Mouse (Mus musculus) common myeloid progenitor, adult 5-6 weeks (primary cell): ENCODE results near the gene Gprin3. TPM values are rescaled to one million over a fixed set of nuclear protein-coding genes. Genes with fewer than 3 reads are reported as not detected.
"Not testable (repeated sequence)": the region's sequence is repeated elsewhere in the genome, so short reads cannot be mapped to it uniquely, and the experiment has no call there.

Experiments used
- ATAC-seq: replicated peaks from 2 replicates; pipeline ENCODE4 v1.8.0; 2016; ENCODE audit warnings: low read depth, mild to moderate bottlenecking, moderate TSS enrichment, inconsistent platforms; ENCODE audit not compliant: poor library complexity, severe bottlenecking
- total RNA-seq: library from RNA; stranded (forward); fragments of 200-1000, 187-1606 nt; gene quantifications from 2 replicates; pipeline ENCODE4 v1.2.3, GENCODE M21; 2017

Gprin3 gene
- total RNA-seq, 1 experiment from 2014 or later = 0.32 TPM

DNA sequence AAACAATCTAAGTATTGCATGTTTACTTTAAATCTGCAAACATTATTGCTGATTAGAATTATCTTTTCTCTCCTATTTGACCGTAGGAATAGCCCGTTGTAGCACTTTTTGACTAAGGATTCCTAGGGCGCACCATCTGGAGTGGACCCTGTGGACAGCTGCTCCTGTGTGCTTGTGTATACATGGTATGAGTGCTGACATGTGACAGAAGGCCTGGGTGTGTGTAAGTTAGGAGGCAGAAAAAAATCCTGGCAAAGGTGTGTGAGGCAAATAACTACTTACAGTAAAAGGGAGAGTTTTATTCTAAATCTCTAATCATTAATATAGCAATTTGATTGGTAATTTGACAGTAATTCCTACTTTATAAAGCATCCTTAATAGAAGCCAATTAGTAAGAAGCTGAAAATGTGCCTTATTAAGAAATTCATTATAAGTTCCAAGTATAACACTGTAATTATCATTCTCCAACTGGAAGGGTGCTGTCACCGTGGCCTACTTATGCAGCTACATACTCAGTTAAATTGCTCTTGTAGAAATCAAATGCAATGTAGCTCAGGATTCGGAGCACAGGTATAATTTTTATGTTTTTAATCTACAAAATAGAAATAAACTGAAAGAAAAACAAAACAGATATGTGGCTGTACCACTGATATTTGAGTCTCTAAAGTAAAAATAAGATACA lies 74.8 kb downstream of the Gprin3 start:
- ATAC-seq = no peak

GRCm38 (mm10) chr6:59348673-59349072 lies 77.4 kb downstream of the Gprin3 start:
- ATAC-seq = no peak

GRCm38 (mm10) chr6:59341146-59341545 lies 84.9 kb downstream of the Gprin3 start:
- ATAC-seq = no peak

GRCm38 (mm10) chr6:59328297-59328696 lies 97.8 kb downstream of the Gprin3 start:
- no peak for ATAC-seq

DNA sequence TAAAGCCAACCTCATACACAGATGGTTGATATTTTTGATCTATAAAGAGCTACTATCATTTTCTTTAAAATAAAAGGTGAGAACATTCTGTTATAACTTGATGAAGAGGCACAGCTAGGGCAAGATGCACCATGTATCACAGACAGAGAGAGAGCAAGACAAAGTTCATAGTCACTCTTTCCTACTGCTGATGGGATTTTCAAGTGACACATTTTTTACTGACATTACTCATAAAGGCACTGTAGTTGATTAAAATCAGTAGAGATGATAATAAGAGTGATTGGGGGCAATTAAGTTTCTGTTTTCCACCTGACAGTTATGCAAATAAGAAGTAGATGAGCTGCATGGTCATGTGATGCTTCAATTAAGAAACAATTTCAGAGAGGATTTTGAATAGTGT lies 110.2 kb downstream of the Gprin3 start:
- no peak for ATAC-seq

DNA sequence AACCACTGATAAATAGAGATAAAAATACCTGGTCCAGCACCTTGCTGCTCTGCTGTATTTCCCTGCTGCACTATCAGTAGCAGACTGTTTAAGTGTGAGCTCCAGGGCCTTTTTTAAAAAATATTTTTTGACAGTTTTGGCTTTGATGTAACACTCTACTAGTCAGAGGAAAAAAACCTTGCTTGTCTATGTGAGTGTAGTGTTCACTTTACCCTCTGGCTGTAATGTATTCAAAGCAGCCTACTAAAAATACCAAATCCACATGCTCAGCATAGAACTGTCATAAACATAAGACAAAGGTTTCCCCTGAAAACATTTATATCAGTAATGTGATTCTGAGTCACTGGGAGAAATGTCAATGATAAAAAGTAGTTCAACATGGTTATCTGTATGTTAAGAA lies 111.0 kb downstream of the Gprin3 start:
- ATAC-seq = no peak

DNA sequence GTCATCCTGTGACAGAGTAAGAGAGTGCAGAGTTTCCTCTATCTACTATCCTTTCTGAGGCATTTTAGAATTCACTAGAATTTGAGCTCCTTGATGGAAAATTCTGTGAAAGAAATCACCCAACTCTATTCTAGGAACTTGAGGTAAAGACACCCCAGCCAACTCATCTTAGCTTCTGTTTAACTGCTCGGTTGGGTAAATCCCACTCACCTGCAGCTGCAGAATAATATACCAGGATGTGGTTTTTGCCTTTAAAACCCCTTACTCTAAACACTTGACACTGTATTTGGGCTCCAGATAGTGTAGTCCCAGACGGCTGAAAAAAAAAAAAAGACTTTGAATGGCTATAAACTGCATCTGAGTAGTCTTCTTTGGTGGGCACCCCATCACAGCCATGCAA lies 112.9 kb downstream of the Gprin3 start:
- no peak for ATAC-seq

- no peak for ATAC-seq
Observed at GRCm38 (mm10) chr6:59311241-59311640, 114.9 kb downstream of the Gprin3 start.

DNA sequence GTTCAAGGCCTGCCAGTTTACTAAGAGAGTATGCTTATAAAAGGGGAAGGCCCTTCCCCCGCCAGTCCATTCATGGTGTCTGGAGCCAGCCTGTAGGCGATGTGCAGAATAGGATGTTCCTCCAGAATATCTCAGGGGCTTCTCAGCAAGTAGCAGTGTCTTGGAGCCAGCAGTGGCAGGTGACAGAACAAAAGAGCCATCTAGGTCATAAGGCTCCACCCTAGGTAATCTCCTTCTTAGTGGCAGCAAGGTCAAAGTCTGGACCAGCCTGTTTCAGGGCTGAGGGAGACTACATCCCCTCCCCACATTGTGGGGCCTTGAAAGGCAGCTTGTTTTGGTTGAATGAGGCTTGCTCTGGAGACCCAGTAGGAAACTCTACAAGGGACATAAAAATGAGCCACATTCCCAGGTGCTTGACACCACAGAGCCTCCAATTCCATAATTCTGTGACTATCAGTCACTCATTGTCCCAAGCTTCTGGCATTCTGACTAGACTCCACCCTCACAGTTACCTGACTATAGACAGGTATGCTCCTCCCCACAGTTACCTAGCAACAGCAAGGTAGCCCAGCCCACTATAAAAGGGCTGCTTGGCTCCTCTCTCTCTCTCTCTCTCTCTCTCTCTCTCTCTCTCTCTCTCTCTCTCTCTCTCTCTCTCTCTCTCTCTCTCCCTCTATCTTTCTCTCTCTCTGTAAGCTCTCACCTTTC lies 121.7 kb downstream of the Gprin3 start:
- ATAC-seq = not testable (repeated sequence)

- no peak for ATAC-seq
Observed at GRCm38 (mm10) chr6:59303031-59303430, 123.1 kb downstream of the Gprin3 start.

Other genes starting within 250 kb of the Gprin3 start
- 22.8 and 24.1 TPM in 2 replicates for gene Tigd2, start 217.4 kb downstream of the Gprin3 start, total RNA-seq